Mouse (Mus musculus): ENCODE results near the gene Elf1. TPM values are rescaled to one million over a fixed set of nuclear protein-coding genes. Genes with fewer than 3 reads are reported as not detected.

Elf1 gene
- polyA plus RNA-seq, 1 experiment from 2014 or later: 7.8 TPM

GRCm38 (mm10) chr14:79552854-79553253, 71.9 kb downstream of the Elf1 start:
- Histone ChIP-seq H3K4me3 (ENCODE audit: low read depth, low read length) (no peak overlapping the region), H3K9me3 (replicated peaks; ENCODE audit: control insufficient read depth, low read length) (no peaks in the 10 kb centered on the region), H3K4me1 (ENCODE audit: control insufficient read depth, low read depth, low read length) (peaks cover 2% of the 10 kb centered on the region), H3K27me3 (ENCODE audit: control insufficient read depth, insufficient read depth, low read depth, low read length) (no peaks in the 10 kb centered on the region), H3K9ac (ENCODE audit: low read depth, low read length) (no peak overlapping the region), H3K4me2 (ENCODE audit: low read depth, low read length) (no peak overlapping the region), H3K36me3 (ENCODE audit: control insufficient read depth, insufficient read depth) (no peaks in the 10 kb centered on the region), H3K27ac (ENCODE audit: low read length) (no peak overlapping the region)
- 83% methylated on average over 1 of the region's 1 CpGs for WGBS (ENCODE audit: insufficient replicate concordance)
- no peak for ATAC-seq (ENCODE audit: low read depth)

- Histone ChIP-seq H3K27me3 (ENCODE audit: control insufficient read depth, insufficient read depth, low read depth, low read length) (no peaks in the 10 kb centered on the region), H3K9me3 (replicated peaks; ENCODE audit: control insufficient read depth, low read length) (no peaks in the 10 kb centered on the region), H3K4me3 (ENCODE audit: low read depth, low read length) (no peak overlapping the region), H3K9ac (ENCODE audit: low read depth, low read length) (no peak overlapping the region), H3K4me1 (ENCODE audit: control insufficient read depth, low read depth, low read length) (peaks cover 6% of the 10 kb centered on the region), H3K27ac (ENCODE audit: low read length) (peak overlapping the region; percentile 41; the same call in 1 of the 2 replicates), H3K4me2 (ENCODE audit: low read depth, low read length) (no peak overlapping the region), H3K36me3 (ENCODE audit: control insufficient read depth, insufficient read depth) (peaks cover 16% of the 10 kb centered on the region)
- ATAC-seq (ENCODE audit: low read depth): no peak
- 76% methylated on average over 1 of the region's 1 CpGs for WGBS (ENCODE audit: insufficient replicate concordance)
These were observed 76.8 kb downstream of the Elf1 start for GRCm38 (mm10) chr14:79557796-79558195.

GRCm38 (mm10) chr14:79562745-79563144, 81.8 kb downstream of the Elf1 start:
- Histone ChIP-seq H3K36me3 (ENCODE audit: control insufficient read depth, insufficient read depth) (peaks cover 24% of the 10 kb centered on the region), H3K27ac (ENCODE audit: low read length) (peak overlapping the region; percentile 38)
- ATAC-seq (ENCODE audit: low read depth): peak; percentile 56; the same call in 1 of the 2 replicates

GRCm38 (mm10) chr14:79564784-79565183, 83.8 kb downstream of the Elf1 start:
- peaks cover 30% of the 10 kb centered on the region for H3K36me3 ChIP-seq (ENCODE audit: control insufficient read depth, insufficient read depth)

More at GRCm38 (mm10) chr14:79562745-79563144, 81.8 kb downstream of the Elf1 start:
- H3K27me3 ChIP-seq (ENCODE audit: control insufficient read depth, insufficient read depth, low read depth, low read length): no peaks in the 10 kb centered on the region
- no peak overlapping the region for H3K9ac ChIP-seq (ENCODE audit: low read depth, low read length)
- no peak overlapping the region for H3K4me2 ChIP-seq (ENCODE audit: low read depth, low read length)
- peaks cover 3% of the 10 kb centered on the region; the same call in 1 of the 2 replicates for H3K4me1 ChIP-seq (ENCODE audit: control insufficient read depth, low read depth, low read length)
- H3K9me3 ChIP-seq (replicated peaks; ENCODE audit: control insufficient read depth, low read length): no peaks in the 10 kb centered on the region
- no peak overlapping the region for H3K4me3 ChIP-seq (ENCODE audit: low read depth, low read length)
- WGBS (ENCODE audit: insufficient replicate concordance): 40% methylated on average over 5 of the region's 5 CpGs

GRCm38 (mm10) chr14:79573482-79574191, 92.6 kb downstream of the Elf1 start:
- Histone ChIP-seq H3K4me1 (ENCODE audit: control insufficient read depth, low read depth, low read length) (no peaks in the 10 kb centered on the region), H3K27ac (ENCODE audit: low read length) (no peak overlapping the region), H3K4me2 (ENCODE audit: low read depth, low read length) (no peak overlapping the region), H3K36me3 (ENCODE audit: control insufficient read depth, insufficient read depth) (peaks cover 33% of the 10 kb centered on the region), H3K27me3 (ENCODE audit: control insufficient read depth, insufficient read depth, low read depth, low read length) (no peaks in the 10 kb centered on the region), H3K9me3 (replicated peaks; ENCODE audit: control insufficient read depth, low read length) (no peaks in the 10 kb centered on the region), H3K4me3 (ENCODE audit: low read depth, low read length) (no peak overlapping the region), H3K9ac (ENCODE audit: low read depth, low read length) (no peak overlapping the region)
- 83% methylated on average over 13 of the region's 13 CpGs for WGBS (ENCODE audit: insufficient replicate concordance)
- no peak for ATAC-seq (ENCODE audit: low read depth)

More at GRCm38 (mm10) chr14:79564784-79565183, 83.8 kb downstream of the Elf1 start:
- H3K4me3 ChIP-seq (ENCODE audit: low read depth, low read length): no peak overlapping the region
- H3K27me3 ChIP-seq (ENCODE audit: control insufficient read depth, insufficient read depth, low read depth, low read length): no peaks in the 10 kb centered on the region
- no peak for ATAC-seq (ENCODE audit: low read depth)
- H3K9ac ChIP-seq (ENCODE audit: low read depth, low read length): no peak overlapping the region
- H3K4me1 ChIP-seq (ENCODE audit: control insufficient read depth, low read depth, low read length): peaks cover 3% of the 10 kb centered on the region; the same call in 1 of the 2 replicates
- H3K4me2 ChIP-seq (ENCODE audit: low read depth, low read length): no peak overlapping the region
- WGBS (ENCODE audit: insufficient replicate concordance): 78% methylated on average over 6 of the region's 6 CpGs
- no peaks in the 10 kb centered on the region for H3K9me3 ChIP-seq (replicated peaks; ENCODE audit: control insufficient read depth, low read length)
- H3K27ac ChIP-seq (ENCODE audit: low read length): no peak overlapping the region

GRCm38 (mm10) chr14:79574361-79574760, 93.4 kb downstream of the Elf1 start:
- Histone ChIP-seq H3K4me2 (ENCODE audit: low read depth, low read length) (no peak overlapping the region), H3K9me3 (replicated peaks; ENCODE audit: control insufficient read depth, low read length) (no peaks in the 10 kb centered on the region), H3K36me3 (ENCODE audit: control insufficient read depth, insufficient read depth) (peaks cover 32% of the 10 kb centered on the region), H3K27me3 (ENCODE audit: control insufficient read depth, insufficient read depth, low read depth, low read length) (no peaks in the 10 kb centered on the region), H3K9ac (ENCODE audit: low read depth, low read length) (no peak overlapping the region), H3K4me3 (ENCODE audit: low read depth, low read length) (no peak overlapping the region), H3K27ac (ENCODE audit: low read length) (no peak overlapping the region), H3K4me1 (ENCODE audit: control insufficient read depth, low read depth, low read length) (no peaks in the 10 kb centered on the region)
- ATAC-seq (ENCODE audit: low read depth): no peak
- WGBS (ENCODE audit: insufficient replicate concordance): 89% methylated on average over 1 of the region's 1 CpGs

- ATAC-seq (ENCODE audit: low read depth): no peak
- Histone ChIP-seq H3K4me1 (ENCODE audit: control insufficient read depth, low read depth, low read length) (peaks cover 14% of the 10 kb centered on the region), H3K9ac (ENCODE audit: low read depth, low read length) (no peak overlapping the region), H3K27me3 (ENCODE audit: control insufficient read depth, insufficient read depth, low read depth, low read length) (no peaks in the 10 kb centered on the region), H3K4me3 (ENCODE audit: low read depth, low read length) (no peak overlapping the region), H3K36me3 (ENCODE audit: control insufficient read depth, insufficient read depth) (peaks cover 8% of the 10 kb centered on the region), H3K4me2 (ENCODE audit: low read depth, low read length) (no peak overlapping the region), H3K9me3 (replicated peaks; ENCODE audit: control insufficient read depth, low read length) (no peaks in the 10 kb centered on the region), H3K27ac (ENCODE audit: low read length) (no peak overlapping the region)
- WGBS (ENCODE audit: insufficient replicate concordance): 81% methylated on average over 5 of the region's 5 CpGs
These were observed 102.7 kb downstream of the Elf1 start for GRCm38 (mm10) chr14:79583526-79584245.

GRCm38 (mm10) chr14:79586499-79587138, 105.6 kb downstream of the Elf1 start:
- WGBS (ENCODE audit: insufficient replicate concordance): 23% methylated on average over 16 of the region's 16 CpGs
- ATAC-seq (ENCODE audit: low read depth): no peak
- Histone ChIP-seq H3K4me2 (ENCODE audit: low read depth, low read length) (peak overlapping the region; percentile 93), H3K36me3 (ENCODE audit: control insufficient read depth, insufficient read depth) (no peaks in the 10 kb centered on the region; the same call in 1 of the 2 replicates), H3K4me1 (ENCODE audit: control insufficient read depth, low read depth, low read length) (peaks cover 16% of the 10 kb centered on the region), H3K4me3 (ENCODE audit: low read depth, low read length) (peak overlapping the region; percentile 90), H3K9me3 (replicated peaks; ENCODE audit: control insufficient read depth, low read length) (no peaks in the 10 kb centered on the region), H3K27me3 (ENCODE audit: control insufficient read depth, insufficient read depth, low read depth, low read length) (no peaks in the 10 kb centered on the region), H3K9ac (ENCODE audit: low read depth, low read length) (peak overlapping the region; percentile 89), H3K27ac (ENCODE audit: low read length) (peak overlapping the region; percentile 95)
